14 mouse cellular contexts compared by ENCODE assay signal in the genomic region with DNA sequence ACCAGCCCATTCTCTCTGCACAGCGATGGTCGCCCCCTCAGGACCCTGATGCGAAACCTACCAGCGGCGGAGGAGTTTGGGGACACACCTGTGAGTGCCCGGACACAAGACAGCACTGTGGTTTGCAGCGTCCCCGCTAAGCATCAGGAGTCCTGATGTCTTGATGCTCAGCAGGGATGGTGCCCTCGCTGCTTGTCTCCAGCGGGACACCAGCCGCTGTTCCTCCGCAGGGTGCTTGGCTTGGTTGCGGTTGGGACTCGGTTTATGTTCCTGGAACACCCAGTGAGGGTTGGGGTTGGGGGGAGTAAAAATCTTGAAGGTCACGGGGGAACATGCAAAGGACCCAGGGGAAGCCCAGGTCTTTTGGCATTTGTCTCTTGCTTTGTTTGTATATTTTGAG. TPM values are rescaled to one million over a fixed set of nuclear protein-coding genes. Genes with fewer than 3 reads are reported as not detected.
A peak's percentile ranks its signal among the peaks of the same experiment; 100 is the strongest.
DNase-seq lines count a peak whose midpoint lies in the region; ATAC-seq and TF ChIP-seq lines count a peak whose summit lies in the region.
"Had no signal": no experiment of that assay in that cellular context is flagged by ENCODE, and none has a peak within 500 bp of the region (broad histone marks: within the 10 kb centered on the region; RNA-seq: fewer than 3 reads in every experiment).

No protein-coding gene starts in this region.

- H3K4me3 ChIP-seq in forebrain, embryonic 11.5 days (ENCODE audit: low read depth, low read length), result 0 out of 2 replicates have a peak overlapping the region, but pooled peaks have one; percentile 5
- no peak overlapping the region for H3K4me3 ChIP-seq in forebrain, embryonic 15.5 days
- H3K4me3 ChIP-seq in hindbrain, embryonic 12.5 days, result no peak overlapping the region
- H3K4me3 ChIP-seq in midbrain, embryonic 16.5 days (ENCODE audit: low read depth, low read length), result no peak overlapping the region

- TF ChIP-seq CTCF in brain, embryonic 14.5 days (IDR thresholded peaks at IDR 0.05; ENCODE audit: borderline replicate concordance, extremely low read depth, insufficient read depth, insufficient read length), result no peak

- peak overlapping the region; percentile 31; the same call in 1 of the 2 replicates for H3K27ac ChIP-seq in forebrain, embryonic 11.5 days (ENCODE audit: low read depth, low read length)
- no peak overlapping the region for H3K27ac ChIP-seq in forebrain, embryonic 15.5 days (replicated peaks)
- peak overlapping the region; percentile 86 for H3K27ac ChIP-seq in hindbrain, embryonic 12.5 days
- no peak overlapping the region for H3K27ac ChIP-seq in midbrain, embryonic 16.5 days (ENCODE audit: low read length)
- H3K27ac ChIP-seq: heart, embryonic 13.5 days had no signal

- H3K9ac ChIP-seq in forebrain, embryonic 11.5 days (ENCODE audit: low read length), result peak overlapping the region; percentile 60; the same call in 1 of the 2 replicates
- H3K9ac ChIP-seq in forebrain, embryonic 15.5 days (replicated peaks), result no peak overlapping the region
- no peak overlapping the region for H3K9ac ChIP-seq in hindbrain, embryonic 12.5 days
- H3K9ac ChIP-seq in midbrain, embryonic 16.5 days (ENCODE audit: low read depth, low read length), result no peak overlapping the region

- no peaks in the 10 kb centered on the region for H3K36me3 ChIP-seq in forebrain, embryonic 11.5 days (ENCODE audit: control insufficient read depth, insufficient read depth, low read length)
- H3K36me3 ChIP-seq in forebrain, embryonic 15.5 days, result no peaks in the 10 kb centered on the region
- H3K36me3 ChIP-seq in hindbrain, embryonic 12.5 days, result no peaks in the 10 kb centered on the region
- H3K36me3 ChIP-seq in midbrain, embryonic 16.5 days (ENCODE audit: control insufficient read depth, insufficient read depth, low read length), result no peaks in the 10 kb centered on the region
- H3K36me3 ChIP-seq: heart, embryonic 13.5 days had no signal

- H3K4me1 ChIP-seq in forebrain, embryonic 11.5 days (replicated peaks; ENCODE audit: control insufficient read depth, insufficient read depth, low read length), result peaks cover 17% of the 10 kb centered on the region
- peaks cover 20% of the 10 kb centered on the region for H3K4me1 ChIP-seq in forebrain, embryonic 15.5 days
- H3K4me1 ChIP-seq in hindbrain, embryonic 12.5 days, result peaks cover 36% of the 10 kb centered on the region
- peaks cover 15% of the 10 kb centered on the region for H3K4me1 ChIP-seq in midbrain, embryonic 16.5 days (ENCODE audit: control insufficient read depth, insufficient read depth, low read length)

- ATAC-seq in forebrain, embryonic 11.5 days (replicated peaks; ENCODE audit: low FRiP score), result peak; percentile 40; the same call in 1 of the 2 replicates
- ATAC-seq in forebrain, embryonic 15.5 days (replicated peaks), result no peak
- no peak for ATAC-seq in hindbrain, embryonic 12.5 days (ENCODE audit: low FRiP score)
- ATAC-seq in midbrain, embryonic 16.5 days, result no peak
- ATAC-seq: inflammation-experienced regulatory T-cells, adult 6 months had no signal

- no peaks in the 10 kb centered on the region for H3K9me3 ChIP-seq in forebrain, embryonic 11.5 days (ENCODE audit: control insufficient read depth, low read length)
- no peaks in the 10 kb centered on the region for H3K9me3 ChIP-seq in forebrain, embryonic 15.5 days
- no peaks in the 10 kb centered on the region for H3K9me3 ChIP-seq in hindbrain, embryonic 12.5 days (replicated peaks)
- no peaks in the 10 kb centered on the region for H3K9me3 ChIP-seq in midbrain, embryonic 16.5 days (replicated peaks; ENCODE audit: control insufficient read depth, low read length, poor library complexity, severe bottlenecking)

- TF ChIP-seq POLR2A in brain, embryonic 14.5 days (IDR thresholded peaks at IDR 0.05; ENCODE audit: borderline replicate concordance, extremely low read depth, insufficient read depth, insufficient read length, poor library complexity, severe bottlenecking), result no peak

- H3K27me3 ChIP-seq in forebrain, embryonic 11.5 days (ENCODE audit: control insufficient read depth, insufficient read depth, low read length), result peaks cover 8% of the 10 kb centered on the region
- H3K27me3 ChIP-seq in forebrain, embryonic 15.5 days, result peaks cover 29% of the 10 kb centered on the region
- peaks cover 85% of the 10 kb centered on the region for H3K27me3 ChIP-seq in hindbrain, embryonic 12.5 days
- peaks cover 7% of the 10 kb centered on the region for H3K27me3 ChIP-seq in midbrain, embryonic 16.5 days (ENCODE audit: control insufficient read depth, insufficient read depth, low read depth, low read length)

- DNase-seq in forebrain, embryonic 11.5 days (ENCODE audit: low spot score), result no peak
- DNase-seq in brain, embryonic 14.5 days (ENCODE audit: low read depth), result peak; percentile 18
- no peak for DNase-seq in adrenal gland, postnatal 4 days (ENCODE audit: low spot score in 2 of 2)
- DNase-seq in cerebellum, postnatal 36 days, result no peak
- DNase-seq in layer of hippocampus, adult 9-10 months (ENCODE audit: low spot score), result no peak
- DNase-seq: layer of hippocampus, postnatal 36 days; lung, postnatal 10 days had no signal

- peak overlapping the region; percentile 55 for H3K4me2 ChIP-seq in forebrain, embryonic 11.5 days (ENCODE audit: low read depth, low read length, severe bottlenecking)
- no peak overlapping the region for H3K4me2 ChIP-seq in forebrain, embryonic 15.5 days (replicated peaks)
- peak overlapping the region; percentile 48 for H3K4me2 ChIP-seq in hindbrain, embryonic 12.5 days (replicated peaks)
- H3K4me2 ChIP-seq in midbrain, embryonic 16.5 days (ENCODE audit: low read length), result peak overlapping the region; percentile 40; the same call in 1 of the 2 replicates
- H3K4me2 ChIP-seq: liver, embryonic 11.5 days had no signal

- 4% methylated on average over 15 of the region's 15 CpGs for WGBS in forebrain, embryonic 11.5 days
- 5% methylated on average over 15 of the region's 15 CpGs for WGBS in forebrain, embryonic 15.5 days
- WGBS in hindbrain, embryonic 12.5 days, result 2% methylated on average over 15 of the region's 15 CpGs
- WGBS in midbrain, embryonic 16.5 days, result 4% methylated on average over 15 of the region's 15 CpGs

RNA-seq across cellular contexts. Expression of gene Uncx, which starts 56.9 kb away (rescaled TPM):
- 27.3 and 28.2 TPM in 2 replicates for polyA plus RNA-seq in forebrain, embryonic 11.5 days (2014; fragmentation: Nextera tagmentation; extraction: Ambion mirVana)
- polyA plus RNA-seq in forebrain, embryonic 15.5 days (2015; fragmentation: Nextera tagmentation; extraction: Ambion mirVana), result 4.2 and 4.8 TPM in 2 replicates
- polyA plus RNA-seq in brain, embryonic 14.5 days (2012; rRNA removed), result 26.5 and 42.0 TPM in 2 replicates
- polyA plus RNA-seq in hindbrain, embryonic 12.5 days (2016; fragmentation: Nextera tagmentation; extraction: Ambion mirVana), result 97.3 and 99.4 TPM in 2 replicates
- 22.5 and 23.8 TPM in 2 replicates for polyA plus RNA-seq in midbrain, embryonic 16.5 days (2015; fragmentation: Nextera tagmentation; extraction: Ambion mirVana)
- 1 to 10 TPM in 1 of 2 experiments, under 1 TPM in 1; 0.42 to 3.8 TPM for total RNA-seq in adrenal gland, postnatal 4 days (2021)
- total RNA-seq: MEL had no signal
- polyA plus RNA-seq: heart, embryonic 13.5 days; inflammation-experienced regulatory T-cells, adult 6 months; liver, embryonic 11.5 days had no signal

Comparison
In these comparisons a context has a peak if more than half of its experiments do, and no peak if none do; other contexts are left out.
1. H3K27ac ChIP-seq: peak in forebrain, embryonic 11.5 days (single experiment) and hindbrain, embryonic 12.5 days (single experiment); none in forebrain, embryonic 15.5 days (single experiment) and midbrain, embryonic 16.5 days (single experiment).